Mouse (Mus musculus) testis, postnatal 14 days (tissue): ENCODE results near the gene Cdca4.
"Not testable (repeated sequence)": the region's sequence is repeated elsewhere in the genome, so short reads cannot be mapped to it uniquely, and the experiment has no call there.

Source experiments
- DNase-seq: peaks from one replicate; pipeline ENCODE4 v3.0.0; 2021; ENCODE audit warnings: low spot score

The Cdca4 gene

GRCm38 (mm10) chr12:112857021-112857925 lies 28.1 kb upstream of the Cdca4 start:
- DNase-seq: no peak

- DNase-seq: no peak
Observed at GRCm38 (mm10) chr12:112856338-112856737, 27.1 kb upstream of the Cdca4 start.

- no peak for DNase-seq
Observed at GRCm38 (mm10) chr12:112854610-112855333, 25.5 kb upstream of the Cdca4 start.

- no peak for DNase-seq
Observed at GRCm38 (mm10) chr12:112853050-112853729, 24.0 kb upstream of the Cdca4 start.

- DNase-seq: no peak
Observed at GRCm38 (mm10) chr12:112851116-112851515, 21.9 kb upstream of the Cdca4 start.

GRCm38 (mm10) chr12:112850344-112850743 lies 21.1 kb upstream of the Cdca4 start:
- DNase-seq: no peak

GRCm38 (mm10) chr12:112849235-112850022 lies 20.2 kb upstream of the Cdca4 start:
- DNase-seq: no peak

GRCm38 (mm10) chr12:112847880-112848279 lies 18.7 kb upstream of the Cdca4 start:
- no peak for DNase-seq

GRCm38 (mm10) chr12:112843803-112844202 lies 14.6 kb upstream of the Cdca4 start:
- DNase-seq: peak; percentile 78

- not testable (repeated sequence) for DNase-seq
Observed at GRCm38 (mm10) chr12:112842128-112842527, 12.9 kb upstream of the Cdca4 start.

- not testable (repeated sequence) for DNase-seq
Observed at GRCm38 (mm10) chr12:112841338-112841892, 12.2 kb upstream of the Cdca4 start.

- no peak for DNase-seq
Observed at GRCm38 (mm10) chr12:112840209-112841086, 11.2 kb upstream of the Cdca4 start.

GRCm38 (mm10) chr12:112835046-112835445 lies 5.8 kb upstream of the Cdca4 start:
- no peak for DNase-seq

GRCm38 (mm10) chr12:112833527-112833926 lies 4.3 kb upstream of the Cdca4 start:
- no peak for DNase-seq

- DNase-seq: no peak
Observed at GRCm38 (mm10) chr12:112832411-112832810, 3.2 kb upstream of the Cdca4 start.

- DNase-seq: no peak
Observed at GRCm38 (mm10) chr12:112830570-112830969, 1.3 kb upstream of the Cdca4 start.

- DNase-seq: no peak
Observed at GRCm38 (mm10) chr12:112830141-112830540, 918 bp upstream of the Cdca4 start.

- DNase-seq: peak; percentile 81
Observed at GRCm38 (mm10) chr12:112828501-112829243, 551 bp downstream of the Cdca4 start.

- no peak for DNase-seq
Observed at GRCm38 (mm10) chr12:112825901-112826300, 3.3 kb downstream of the Cdca4 start.

- DNase-seq: no peak
Observed at GRCm38 (mm10) chr12:112823221-112823620, 6.0 kb downstream of the Cdca4 start.
